In genomic region chr19:60586652-60587051, GRCm38 (mm10) we compare ENCODE assay signal across 14 mouse cellular contexts.
"Had no signal": no experiment of that assay in that cellular context is flagged by ENCODE, and none has a peak within 500 bp of the region (broad histone marks: within the 10 kb centered on the region; RNA-seq: fewer than 3 reads in every experiment).

No protein-coding gene starts in this region.

- H3K4me2 ChIP-seq: limb, embryonic 13.5 days; liver, embryonic 15.5 days; midbrain, embryonic 12.5 days had no signal

- H3K9me3 ChIP-seq: limb, embryonic 13.5 days; liver, embryonic 15.5 days; megakaryocyte, embryonic 14.5 days; midbrain, embryonic 12.5 days had no signal

- DNase-seq: kidney, adult 11 months; kidney, postnatal 14 days; layer of hippocampus, adult 9-11 months; layer of hippocampus, postnatal 36 days; left cerebral cortex, postnatal 4 days; lung, postnatal 4 days; right cerebral cortex, adult 18-20 months; right cerebral cortex, postnatal 25 days; thymus, postnatal 36 days had no signal

- ATAC-seq: midbrain, embryonic 16.5 days had no signal

- H3K36me3 ChIP-seq: limb, embryonic 13.5 days; liver, embryonic 15.5 days; midbrain, embryonic 12.5 days had no signal

- H3K4me1 ChIP-seq: midbrain, embryonic 12.5 days had no signal

- H3K27me3 ChIP-seq: limb, embryonic 13.5 days; liver, embryonic 15.5 days; megakaryocyte, embryonic 14.5 days; midbrain, embryonic 12.5 days had no signal

- H3K27ac ChIP-seq: limb, embryonic 13.5 days; liver, embryonic 15.5 days; midbrain, embryonic 12.5 days had no signal

- H3K9ac ChIP-seq: limb, embryonic 13.5 days; liver, embryonic 15.5 days; midbrain, embryonic 12.5 days had no signal

- H3K4me3 ChIP-seq: limb, embryonic 13.5 days; liver, embryonic 15.5 days; megakaryocyte, embryonic 14.5 days; midbrain, embryonic 12.5 days had no signal
